Mouse (Mus musculus) cerebellum, adult 8-10 months (tissue): Measurements from ENCODE around the gene Lrguk.

ENCODE experiments used
- DNase-seq: peaks from one replicate; pipeline ENCODE4 v3.0.0; 2022

The Lrguk gene

GRCm38 (mm10) chr6:34179911-34180310 lies 150.7 kb downstream of the Lrguk start:
- no peak for DNase-seq

DNA sequence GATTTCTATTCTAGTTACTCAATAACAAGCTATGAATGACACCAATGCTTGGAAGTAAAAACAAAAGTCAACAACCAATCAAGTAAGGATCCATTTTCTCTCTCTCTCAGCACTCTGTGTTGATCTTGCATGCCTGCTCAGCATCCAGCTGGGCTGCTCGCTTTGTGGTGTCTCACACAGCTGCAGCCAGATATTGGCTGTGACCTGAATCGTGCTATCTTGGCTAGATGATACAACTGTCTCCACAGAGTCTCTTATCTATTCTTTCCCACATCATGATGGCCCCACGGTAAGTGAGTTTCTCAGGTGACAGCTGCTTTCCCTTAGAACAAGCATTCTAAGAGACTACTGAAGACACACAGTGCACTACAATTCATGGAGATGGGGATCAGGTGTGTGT lies 152.7 kb downstream of the Lrguk start:
- no peak for DNase-seq

- DNase-seq = no peak
These were observed 154.1 kb downstream of the Lrguk start for GRCm38 (mm10) chr6:34183326-34183725.
